Mouse (Mus musculus): ENCODE data around the gene Gtpbp2. TPM values are rescaled to one million over a fixed set of nuclear protein-coding genes. Genes with fewer than 3 reads are reported as not detected.
A peak's percentile ranks its signal among the peaks of the same experiment; 100 is the strongest.

Gtpbp2 gene
- polyA plus RNA-seq (2014; fragmentation: Nextera tagmentation; extraction: Ambion mirVana), result 23.3 and 27.2 TPM in 2 replicates

DNA sequence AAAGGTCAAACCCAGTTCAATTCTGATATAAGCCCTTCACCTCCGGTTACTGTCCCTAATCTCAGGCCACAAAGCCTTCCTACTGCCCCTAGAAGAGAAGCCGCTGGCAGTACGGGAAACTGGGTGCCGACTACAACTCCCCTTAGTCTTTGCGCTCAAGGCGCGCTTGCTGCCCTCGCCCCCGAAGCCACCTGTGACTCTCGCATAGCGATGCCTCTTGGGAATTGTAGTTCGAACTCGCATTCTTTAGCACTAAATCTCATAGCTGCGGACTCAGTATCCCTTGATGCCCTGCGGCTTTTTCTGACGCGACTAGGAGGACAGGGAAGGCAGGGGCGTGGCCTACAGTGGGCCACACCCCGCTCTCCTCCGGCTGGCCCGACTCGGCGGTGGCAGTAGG is at the start of gene Gtpbp2:
Gtpbp2 (plus strand) TSS at position 347 of the 400 bp plus-strand sequence.
- DNase-seq (ENCODE audit: low spot score) (peak; percentile 99), ATAC-seq (ENCODE audit: low FRiP score) (peak; percentile 97)
- no peaks in the 10 kb centered on the region for H3K9me3 ChIP-seq (ENCODE audit: control insufficient read depth, low read length)
- H3K9ac ChIP-seq (ENCODE audit: low read depth, low read length), result peak within 1 kb of the TSS; percentile 79
- H3K4me1 ChIP-seq (replicated peaks; ENCODE audit: control insufficient read depth, insufficient read depth, low read length), result 0 out of 2 replicates have a peak, but pooled peaks cover 3% of the 10 kb centered on the region
- H3K4me2 ChIP-seq (replicated peaks; ENCODE audit: low read depth, low read length), result peak within 1 kb of the TSS; percentile 71
- H3K4me3 ChIP-seq (ENCODE audit: low read depth, low read length), result peak within 1 kb of the TSS; percentile 71
- WGBS, result under 1% methylated on average over 23 of the region's 23 CpGs
- H3K27me3 ChIP-seq (ENCODE audit: control insufficient read depth, insufficient read depth, low read length), result no peaks in the 10 kb centered on the region
- no peaks in the 10 kb centered on the region for H3K36me3 ChIP-seq (ENCODE audit: control insufficient read depth, insufficient read depth, low read length)
- H3K27ac ChIP-seq (ENCODE audit: low read depth, low read length), result peak within 1 kb of the TSS; percentile 56

- DNase-seq (ENCODE audit: low spot score) (no peak), ATAC-seq (ENCODE audit: low FRiP score) (no peak)
- Histone ChIP-seq H3K36me3 (ENCODE audit: control insufficient read depth, insufficient read depth, low read length) (no peaks in the 10 kb centered on the region), H3K9me3 (ENCODE audit: control insufficient read depth, low read length) (no peaks in the 10 kb centered on the region), H3K27ac (ENCODE audit: low read depth, low read length) (no peak overlapping the region), H3K4me1 (replicated peaks; ENCODE audit: control insufficient read depth, insufficient read depth, low read length) (no peaks in the 10 kb centered on the region), H3K9ac (ENCODE audit: low read depth, low read length) (no peak overlapping the region), H3K27me3 (ENCODE audit: control insufficient read depth, insufficient read depth, low read length) (no peaks in the 10 kb centered on the region), H3K4me2 (replicated peaks; ENCODE audit: low read depth, low read length) (no peak overlapping the region), H3K4me3 (ENCODE audit: low read depth, low read length) (no peak overlapping the region)
- 56% methylated on average over 2 of the region's 2 CpGs for WGBS
Measured at GRCm38 (mm10) chr17:46115489-46115888, 45.3 kb upstream of the Gtpbp2 start.

- no peaks in the 10 kb centered on the region for H3K9me3 ChIP-seq (ENCODE audit: control insufficient read depth, low read length)
- no peaks in the 10 kb centered on the region for H3K4me1 ChIP-seq (replicated peaks; ENCODE audit: control insufficient read depth, insufficient read depth, low read length)
- H3K4me2 ChIP-seq (replicated peaks; ENCODE audit: low read depth, low read length), result no peak overlapping the region
- DNase-seq (ENCODE audit: low spot score) (no peak), ATAC-seq (ENCODE audit: low FRiP score) (no peak)
- no peak overlapping the region for H3K4me3 ChIP-seq (ENCODE audit: low read depth, low read length)
- H3K36me3 ChIP-seq (ENCODE audit: control insufficient read depth, insufficient read depth, low read length), result no peaks in the 10 kb centered on the region
- WGBS, result 85% methylated on average over 11 of the region's 11 CpGs
- no peak overlapping the region for H3K9ac ChIP-seq (ENCODE audit: low read depth, low read length)
- H3K27ac ChIP-seq (ENCODE audit: low read depth, low read length), result no peak overlapping the region
- H3K27me3 ChIP-seq (ENCODE audit: control insufficient read depth, insufficient read depth, low read length), result no peaks in the 10 kb centered on the region
Measured at GRCm38 (mm10) chr17:46116138-46116537, 44.7 kb upstream of the Gtpbp2 start.

GRCm38 (mm10) chr17:46116881-46117280 is 44.0 kb upstream of the Gtpbp2 start:
- Histone ChIP-seq H3K36me3 (ENCODE audit: control insufficient read depth, insufficient read depth, low read length) (no peaks in the 10 kb centered on the region), H3K27me3 (ENCODE audit: control insufficient read depth, insufficient read depth, low read length) (no peaks in the 10 kb centered on the region), H3K4me3 (ENCODE audit: low read depth, low read length) (no peak overlapping the region), H3K9me3 (ENCODE audit: control insufficient read depth, low read length) (no peaks in the 10 kb centered on the region), H3K9ac (ENCODE audit: low read depth, low read length) (no peak overlapping the region), H3K4me2 (replicated peaks; ENCODE audit: low read depth, low read length) (no peak overlapping the region), H3K27ac (ENCODE audit: low read depth, low read length) (no peak overlapping the region), H3K4me1 (replicated peaks; ENCODE audit: control insufficient read depth, insufficient read depth, low read length) (no peaks in the 10 kb centered on the region)
- WGBS, result 92% methylated on average over 3 of the region's 3 CpGs
- no peak for DNase-seq (ENCODE audit: low spot score)
- no peak for ATAC-seq (ENCODE audit: low FRiP score)

DNA sequence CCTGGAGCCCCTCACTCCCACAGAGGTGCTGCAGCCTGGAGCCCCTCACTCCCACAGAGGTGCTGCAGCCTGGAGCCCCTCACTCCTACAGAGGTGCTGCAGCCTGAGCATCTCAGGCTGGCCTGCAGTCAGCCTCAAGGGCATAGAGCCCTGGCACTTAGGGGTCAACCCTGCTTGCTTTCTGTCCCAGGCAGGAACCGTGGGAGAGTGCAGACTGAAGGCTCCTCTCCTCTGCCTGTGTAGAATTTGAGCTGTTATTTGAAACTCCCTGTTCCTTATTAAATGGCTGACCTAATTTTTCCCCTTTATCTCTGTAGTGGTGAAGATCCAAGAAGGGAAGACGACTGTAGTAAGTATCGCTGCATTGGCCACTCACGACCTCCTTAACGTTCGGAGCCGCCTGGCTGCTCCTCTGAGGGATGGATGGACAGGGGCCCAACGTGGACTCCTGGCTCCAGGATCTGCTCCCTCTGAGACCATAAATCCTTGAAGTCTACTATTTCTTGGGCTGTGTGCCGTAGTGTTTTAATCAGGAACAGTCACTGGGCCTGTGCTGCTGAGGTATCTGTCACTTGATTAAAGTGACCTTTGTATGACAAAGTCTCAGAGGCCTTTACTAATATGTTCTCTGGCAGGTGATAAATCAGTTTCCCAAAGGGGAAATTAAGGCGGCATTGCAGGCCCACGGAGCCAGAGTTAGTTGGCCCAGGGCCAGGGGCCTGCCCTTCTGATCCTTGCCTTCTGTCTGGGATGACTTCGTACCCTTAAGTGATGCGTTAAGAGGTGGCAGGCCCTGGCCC is 43.0 kb upstream of the Gtpbp2 start:
- DNase-seq (ENCODE audit: low spot score), result no peak
- Histone ChIP-seq H3K4me1 (replicated peaks; ENCODE audit: control insufficient read depth, insufficient read depth, low read length) (no peaks in the 10 kb centered on the region), H3K27ac (ENCODE audit: low read depth, low read length) (no peak overlapping the region), H3K27me3 (ENCODE audit: control insufficient read depth, insufficient read depth, low read length) (no peaks in the 10 kb centered on the region), H3K4me3 (ENCODE audit: low read depth, low read length) (no peak overlapping the region), H3K36me3 (ENCODE audit: control insufficient read depth, insufficient read depth, low read length) (no peaks in the 10 kb centered on the region), H3K9ac (ENCODE audit: low read depth, low read length) (no peak overlapping the region), H3K4me2 (replicated peaks; ENCODE audit: low read depth, low read length) (no peak overlapping the region), H3K9me3 (ENCODE audit: control insufficient read depth, low read length) (no peaks in the 10 kb centered on the region)
- 89% methylated on average over 13 of the region's 13 CpGs for WGBS
- no peak for ATAC-seq (ENCODE audit: low FRiP score)

GRCm38 (mm10) chr17:46118423-46118850 is 42.4 kb upstream of the Gtpbp2 start:
- peaks cover 3% of the 10 kb centered on the region; the same call in 1 of the 2 replicates for H3K36me3 ChIP-seq (ENCODE audit: control insufficient read depth, insufficient read depth, low read length)
- 93% methylated on average over 4 of the region's 4 CpGs for WGBS
- no peak overlapping the region for H3K4me2 ChIP-seq (replicated peaks; ENCODE audit: low read depth, low read length)
- no peaks in the 10 kb centered on the region for H3K4me1 ChIP-seq (replicated peaks; ENCODE audit: control insufficient read depth, insufficient read depth, low read length)
- H3K27ac ChIP-seq (ENCODE audit: low read depth, low read length), result no peak overlapping the region
- DNase-seq (ENCODE audit: low spot score), result no peak
- no peak for ATAC-seq (ENCODE audit: low FRiP score)
- no peak overlapping the region for H3K4me3 ChIP-seq (ENCODE audit: low read depth, low read length)
- H3K9ac ChIP-seq (ENCODE audit: low read depth, low read length), result no peak overlapping the region
- H3K9me3 ChIP-seq (ENCODE audit: control insufficient read depth, low read length), result no peaks in the 10 kb centered on the region
- H3K27me3 ChIP-seq (ENCODE audit: control insufficient read depth, insufficient read depth, low read length), result no peaks in the 10 kb centered on the region

DNA sequence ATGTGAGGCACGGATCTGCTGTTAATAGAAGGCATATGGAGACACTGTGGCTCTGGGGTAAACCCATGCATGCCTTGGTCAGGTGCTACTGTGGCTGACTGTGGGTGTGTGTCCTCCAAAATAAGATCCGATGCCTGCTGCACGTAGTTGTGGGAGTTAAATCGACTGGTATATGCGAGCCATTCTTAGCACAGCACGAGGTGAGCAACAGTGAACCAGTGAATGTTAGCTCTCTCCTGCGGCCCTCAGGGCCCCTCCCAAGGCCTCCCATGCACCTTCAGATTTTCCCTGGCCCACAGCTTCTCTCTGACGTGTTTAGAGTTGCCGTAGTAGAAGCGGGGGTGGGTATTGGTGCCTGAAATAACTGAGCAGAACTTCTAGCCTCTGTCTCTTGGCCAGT is 41.2 kb upstream of the Gtpbp2 start:
- H3K27ac ChIP-seq (ENCODE audit: low read depth, low read length), result no peak overlapping the region
- H3K27me3 ChIP-seq (ENCODE audit: control insufficient read depth, insufficient read depth, low read length), result no peaks in the 10 kb centered on the region
- WGBS, result 92% methylated on average over 10 of the region's 10 CpGs
- H3K9ac ChIP-seq (ENCODE audit: low read depth, low read length), result no peak overlapping the region
- no peak overlapping the region for H3K4me3 ChIP-seq (ENCODE audit: low read depth, low read length)
- no peak overlapping the region for H3K4me2 ChIP-seq (replicated peaks; ENCODE audit: low read depth, low read length)
- peaks cover 6% of the 10 kb centered on the region; the same call in 1 of the 2 replicates for H3K36me3 ChIP-seq (ENCODE audit: control insufficient read depth, insufficient read depth, low read length)
- DNase-seq (ENCODE audit: low spot score) (no peak), ATAC-seq (ENCODE audit: low FRiP score) (no peak)
- no peaks in the 10 kb centered on the region for H3K9me3 ChIP-seq (ENCODE audit: control insufficient read depth, low read length)
- no peaks in the 10 kb centered on the region for H3K4me1 ChIP-seq (replicated peaks; ENCODE audit: control insufficient read depth, insufficient read depth, low read length)

- no peaks in the 10 kb centered on the region for H3K27me3 ChIP-seq (ENCODE audit: control insufficient read depth, insufficient read depth, low read length)
- no peaks in the 10 kb centered on the region for H3K4me1 ChIP-seq (replicated peaks; ENCODE audit: control insufficient read depth, insufficient read depth, low read length)
- H3K27ac ChIP-seq (ENCODE audit: low read depth, low read length), result no peak overlapping the region
- no peaks in the 10 kb centered on the region for H3K9me3 ChIP-seq (ENCODE audit: control insufficient read depth, low read length)
- 95% methylated on average over 4 of the region's 4 CpGs for WGBS
- H3K4me2 ChIP-seq (replicated peaks; ENCODE audit: low read depth, low read length), result no peak overlapping the region
- ATAC-seq (ENCODE audit: low FRiP score) (no peak), DNase-seq (ENCODE audit: low spot score) (no peak)
- peaks cover 15% of the 10 kb centered on the region; the same call in 1 of the 2 replicates for H3K36me3 ChIP-seq (ENCODE audit: control insufficient read depth, insufficient read depth, low read length)
- H3K4me3 ChIP-seq (ENCODE audit: low read depth, low read length), result no peak overlapping the region
- H3K9ac ChIP-seq (ENCODE audit: low read depth, low read length), result no peak overlapping the region
Measured at GRCm38 (mm10) chr17:46122791-46123190, 38.0 kb upstream of the Gtpbp2 start.

- Histone ChIP-seq H3K36me3 (ENCODE audit: control insufficient read depth, insufficient read depth, low read length) (peaks cover 15% of the 10 kb centered on the region; the same call in 1 of the 2 replicates), H3K4me2 (replicated peaks; ENCODE audit: low read depth, low read length) (no peak overlapping the region)
- no peak for ATAC-seq (ENCODE audit: low FRiP score)
Measured at GRCm38 (mm10) chr17:46123285-46123684, 37.5 kb upstream of the Gtpbp2 start.

More at GRCm38 (mm10) chr17:46123285-46123684, 37.5 kb upstream of the Gtpbp2 start:
- H3K27me3 ChIP-seq (ENCODE audit: control insufficient read depth, insufficient read depth, low read length), result no peaks in the 10 kb centered on the region
- H3K9me3 ChIP-seq (ENCODE audit: control insufficient read depth, low read length), result no peaks in the 10 kb centered on the region
- H3K9ac ChIP-seq (ENCODE audit: low read depth, low read length), result no peak overlapping the region
- no peaks in the 10 kb centered on the region for H3K4me1 ChIP-seq (replicated peaks; ENCODE audit: control insufficient read depth, insufficient read depth, low read length)
- DNase-seq (ENCODE audit: low spot score), result no peak
- no peak overlapping the region for H3K4me3 ChIP-seq (ENCODE audit: low read depth, low read length)
- 95% methylated on average over 4 of the region's 4 CpGs for WGBS
- H3K27ac ChIP-seq (ENCODE audit: low read depth, low read length), result no peak overlapping the region
